Mouse (Mus musculus) hindbrain, embryonic 14.5 days (tissue): ENCODE results near the gene Smco1. TPM values are rescaled to one million over a fixed set of nuclear protein-coding genes. Genes with fewer than 3 reads are reported as not detected.
"Not testable (repeated sequence)": the region's sequence is repeated elsewhere in the genome, so short reads cannot be mapped to it uniquely, and the experiment has no call there.

Experiments used
- ATAC-seq: fragments of 200-750 bp; cut with Nextera tagmentation; 2 replicates; pipeline ENCODE4 v1.8.0; 2017; ENCODE audit warnings: moderate number of reproducible peaks, mild to moderate bottlenecking, moderate TSS enrichment, moderate library complexity; ENCODE audit not compliant: low FRiP score
- DNase-seq: peaks from one replicate; pipeline ENCODE4 v3.0.0-alpha.2; 2015; ENCODE audit warnings: low spot score
- H3K27ac ChIP-seq: fragments of 300-500 bp; sonication (generic); 2 replicates; pipeline ENCODE4 v1.5.1; 2014; ENCODE audit warnings: mild to moderate bottlenecking, moderate library complexity
- H3K27me3 ChIP-seq: fragments of 300-500 bp; sonication (generic); 2 replicates; pipeline ENCODE4 v1.6.1; 2014; ENCODE audit warnings: mild to moderate bottlenecking, low read length, mixed read lengths; ENCODE audit not compliant: control insufficient read depth, insufficient read depth
- H3K36me3 ChIP-seq: fragments of 300-500 bp; sonication (generic); replicated peaks from 2 replicates; pipeline ENCODE4 v1.6.1; 2014; ENCODE audit not compliant: control insufficient read depth, insufficient read depth
- H3K4me1 ChIP-seq: fragments of 300-500 bp; sonication (generic); replicated peaks from 2 replicates; pipeline ENCODE4 v1.6.1; 2014; ENCODE audit warnings: antibody characterized with exemption, low read length, mixed read lengths; ENCODE audit not compliant: control insufficient read depth, insufficient read depth
- H3K4me2 ChIP-seq: fragments of 300-500 bp; sonication (generic); replicated peaks from 2 replicates; pipeline ENCODE4 v1.6.1; 2014; ENCODE audit warnings: mild to moderate bottlenecking, moderate library complexity
- H3K4me3 ChIP-seq: fragments of 300-500 bp; sonication (generic); replicated peaks from 2 replicates; pipeline ENCODE4 v1.5.1; 2014; ENCODE audit warnings: mild to moderate bottlenecking, low read length
- H3K9ac ChIP-seq: fragments of 300-500 bp; sonication (generic); 2 replicates; pipeline ENCODE4 v1.6.1; 2014
- H3K9me3 ChIP-seq: fragments of 300-500 bp; sonication (generic); 2 replicates; pipeline ENCODE4 v1.6.1; 2016; ENCODE audit warnings: low read length; ENCODE audit not compliant: control insufficient read depth
- WGBS: fragments of 180-500 bp; shearing (Covaris S2); extraction: QIAGEN DNeasy Blood & Tissue Kit; methylation state at CpG from one replicate; pipeline ENCODE4 v1.1.7; 2014; 5-methylcytosine and 5-hydroxymethylcytosine counted together
- polyA plus RNA-seq: library from polyadenylated mRNA; unstranded; fragments of >200 nt; fragmentation: Nextera tagmentation; extraction: Ambion mirVana; gene quantifications from 2 replicates; pipeline ENCODE4 v1.2.1, GENCODE M21; 2014

The Smco1 gene
- polyA plus RNA-seq, 1 experiment from 2014 or later, result 0.19 TPM

GRCm38 (mm10) chr16:32264225-32264624 lies 7.0 kb upstream of the Smco1 start:
- WGBS, result 92% methylated on average over 2 of the region's 2 CpGs
- not testable (repeated sequence) for H3K4me1 ChIP-seq, H3K9ac ChIP-seq, H3K4me2 ChIP-seq, H3K27ac ChIP-seq, H3K4me3 ChIP-seq, H3K36me3 ChIP-seq, H3K9me3 ChIP-seq, H3K27me3 ChIP-seq, ATAC-seq, DNase-seq

DNA sequence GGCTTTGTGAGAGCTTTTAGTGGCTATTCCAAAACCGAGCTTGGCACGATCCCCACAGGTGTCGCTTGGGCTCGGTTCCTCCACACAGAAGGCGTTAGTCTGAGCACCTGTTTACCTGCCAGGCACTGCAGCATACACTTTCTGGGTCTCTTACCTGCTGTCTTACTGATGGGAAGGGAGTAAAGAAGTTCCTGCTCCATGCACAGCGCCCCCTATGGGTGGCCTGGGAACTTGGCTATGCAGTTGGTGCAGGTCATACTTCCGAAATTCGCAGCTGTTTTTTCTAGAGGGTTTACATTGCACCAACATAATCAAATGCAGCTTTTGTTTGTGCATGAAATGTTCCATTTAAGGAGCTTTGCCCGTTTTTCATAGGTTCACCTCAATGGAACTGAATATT lies 2.1 kb downstream of the Smco1 start:
- no peak for ATAC-seq
- Histone ChIP-seq H3K4me1 (peaks cover 6% of the 10 kb centered on the region), H3K27me3 (no peaks in the 10 kb centered on the region), H3K4me2 (no peak overlapping the region), H3K4me3 (no peak overlapping the region), H3K9me3 (no peaks in the 10 kb centered on the region), H3K27ac (no peak overlapping the region), H3K36me3 (no peaks in the 10 kb centered on the region), H3K9ac (no peak overlapping the region)
- 50% methylated on average over 9 of the region's 9 CpGs for WGBS
- DNase-seq, result no peak

DNA sequence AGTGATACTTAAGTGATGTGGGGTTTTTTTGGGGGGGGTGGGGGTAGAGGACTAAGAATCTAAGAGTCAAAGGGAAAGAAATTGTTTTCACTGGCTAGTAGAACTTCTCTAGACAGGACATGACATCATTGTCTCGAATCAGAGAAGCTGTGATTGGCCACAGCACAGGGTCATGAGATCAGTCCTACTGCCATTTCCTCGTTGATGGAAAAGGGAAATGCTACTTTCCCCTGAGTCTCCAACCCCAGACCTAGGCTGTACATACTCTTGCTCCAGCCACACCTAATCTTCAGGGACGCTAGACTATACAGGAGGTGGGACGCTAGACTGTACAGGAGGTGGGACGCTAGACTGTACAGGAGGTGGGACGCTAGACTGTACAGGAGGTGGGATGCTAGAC lies 3.8 kb downstream of the Smco1 start:
- no peak overlapping the region for H3K4me2 ChIP-seq
- H3K4me3 ChIP-seq, result no peak overlapping the region
- no peak for DNase-seq
- H3K9me3 ChIP-seq, result no peaks in the 10 kb centered on the region
- no peak overlapping the region for H3K27ac ChIP-seq
- peaks cover 22% of the 10 kb centered on the region for H3K4me1 ChIP-seq
- no peaks in the 10 kb centered on the region for H3K27me3 ChIP-seq
- no peak overlapping the region for H3K9ac ChIP-seq
- WGBS, result 89% methylated on average over 6 of the region's 6 CpGs
- H3K36me3 ChIP-seq, result no peaks in the 10 kb centered on the region
- no peak for ATAC-seq

- Histone ChIP-seq H3K4me2 (no peak overlapping the region), H3K9ac (no peak overlapping the region), H3K27me3 (no peaks in the 10 kb centered on the region), H3K4me3 (no peak overlapping the region), H3K9me3 (no peaks in the 10 kb centered on the region), H3K36me3 (no peaks in the 10 kb centered on the region), H3K27ac (no peak overlapping the region), H3K4me1 (peaks cover 25% of the 10 kb centered on the region)
- no peak for DNase-seq
- whole genome bisulfite sequencing, result 85% methylated on average over 1 of the region's 1 CpGs
- ATAC-seq, result no peak
These were observed 4.6 kb downstream of the Smco1 start for GRCm38 (mm10) chr16:32275830-32276229.

DNA sequence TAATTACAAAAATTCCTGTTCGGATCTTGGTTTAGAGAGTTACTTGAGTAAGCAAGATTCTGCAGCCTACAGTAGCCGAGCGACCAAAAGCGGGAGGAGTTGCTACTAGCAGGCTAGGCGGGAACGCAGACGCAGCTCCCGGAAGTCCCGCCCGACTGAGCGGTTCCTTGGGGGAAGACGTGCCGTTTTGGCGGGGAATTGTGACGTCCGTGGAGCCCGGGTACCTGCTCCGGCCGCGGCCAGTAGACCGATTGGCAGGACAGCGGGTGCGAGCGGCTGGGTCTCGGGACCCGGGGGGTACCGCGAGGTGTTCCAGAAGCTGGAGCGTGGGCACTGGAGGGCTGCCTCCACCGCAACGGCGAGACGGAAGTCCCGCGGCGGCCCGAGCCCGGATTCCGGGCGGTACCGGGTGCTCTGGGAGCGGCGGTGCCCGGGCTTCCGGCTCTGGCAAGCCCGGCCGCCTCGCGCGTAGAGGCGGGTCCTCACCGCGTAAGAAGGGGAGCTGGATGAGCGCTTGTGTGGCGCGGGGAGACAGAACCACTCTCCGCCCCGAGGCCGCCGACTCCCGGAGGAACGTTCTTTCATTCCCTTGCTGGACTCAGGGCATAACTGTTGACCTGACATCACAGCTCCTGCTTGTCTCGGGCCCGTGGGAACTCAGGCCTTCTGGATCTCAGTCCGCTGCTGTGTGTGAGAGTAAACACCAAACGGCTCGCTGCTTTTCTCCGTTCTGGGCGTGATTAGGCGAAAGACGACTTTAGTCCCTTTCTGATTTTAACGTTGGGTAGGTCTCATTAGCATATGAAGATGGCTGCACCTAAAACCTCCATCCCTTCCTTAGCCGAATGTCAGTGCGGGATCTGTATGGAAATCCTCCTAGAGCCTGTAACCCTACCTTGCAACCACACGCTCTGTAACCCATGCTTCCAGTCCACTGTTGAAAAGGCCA lies 6.3 kb downstream of the Smco1 start, which contains the start of gene Rnf168:
Rnf168 (plus strand) TSS at position 152 of the 949 bp plus-strand sequence.
- Histone ChIP-seq H3K9me3 (no peaks in the 10 kb centered on the region), H3K9ac (peak within 1 kb of the TSS; percentile 87), H3K4me1 (peaks cover 31% of the 10 kb centered on the region), H3K36me3 (peaks cover 2% of the 10 kb centered on the region; the same call in 1 of the 2 replicates), H3K27ac (peak within 1 kb of the TSS; percentile 94), H3K4me2 (peak within 1 kb of the TSS; percentile 60), H3K27me3 (no peaks in the 10 kb centered on the region), H3K4me3 (peak within 1 kb of the TSS; percentile 86)
- WGBS, result under 1% methylated on average over 72 of the region's 75 CpGs
- ATAC-seq, result peak; percentile 95
- peak; percentile 86 for DNase-seq

- peaks cover 31% of the 10 kb centered on the region for H3K4me1 ChIP-seq
- H3K4me2 ChIP-seq, result peak overlapping the region; percentile 60
- H3K9ac ChIP-seq, result peak overlapping the region; percentile 87
- H3K27me3 ChIP-seq, result no peaks in the 10 kb centered on the region
- peak overlapping the region; percentile 94; the same call in 1 of the 2 replicates for H3K27ac ChIP-seq
- no peaks in the 10 kb centered on the region for H3K9me3 ChIP-seq
- ATAC-seq (no peak), DNase-seq (peak; percentile 29)
- peak overlapping the region; percentile 86 for H3K4me3 ChIP-seq
- peaks cover 10% of the 10 kb centered on the region for H3K36me3 ChIP-seq
- 62% methylated on average over 7 of the region's 7 CpGs for WGBS
These were observed 7.1 kb downstream of the Smco1 start for GRCm38 (mm10) chr16:32278396-32278795.

DNA sequence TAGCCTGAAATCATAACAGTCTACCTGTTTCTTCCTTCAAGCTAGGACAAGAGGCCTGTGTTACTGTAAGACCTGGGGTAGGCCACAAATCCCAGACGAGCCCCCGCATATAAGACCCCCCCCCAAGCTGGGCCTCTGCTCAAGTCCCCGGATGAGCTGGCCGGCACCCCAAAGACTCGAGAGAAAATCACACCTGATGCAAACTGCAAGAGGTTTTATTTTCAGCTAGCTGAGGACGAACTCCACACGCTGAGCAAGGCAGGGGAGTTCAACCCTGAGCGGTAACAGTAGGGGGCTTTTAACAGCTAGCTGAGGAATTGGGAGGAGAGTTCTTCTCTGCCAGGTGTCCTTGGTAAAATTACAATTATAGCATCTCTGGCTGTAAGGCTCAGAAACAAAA lies 8.9 kb downstream of the Smco1 start:
- Histone ChIP-seq H3K4me2 (peak overlapping the region; percentile 60), H3K4me1 (peaks cover 31% of the 10 kb centered on the region), H3K4me3 (peak overlapping the region; percentile 86), H3K36me3 (peaks cover 28% of the 10 kb centered on the region), H3K9ac (peak overlapping the region; percentile 39; the same call in 1 of the 2 replicates), H3K27me3 (no peaks in the 10 kb centered on the region), H3K9me3 (no peaks in the 10 kb centered on the region), H3K27ac (no peak overlapping the region)
- ATAC-seq (no peak), DNase-seq (no peak)
- WGBS, result 89% methylated on average over 8 of the region's 8 CpGs

DNA sequence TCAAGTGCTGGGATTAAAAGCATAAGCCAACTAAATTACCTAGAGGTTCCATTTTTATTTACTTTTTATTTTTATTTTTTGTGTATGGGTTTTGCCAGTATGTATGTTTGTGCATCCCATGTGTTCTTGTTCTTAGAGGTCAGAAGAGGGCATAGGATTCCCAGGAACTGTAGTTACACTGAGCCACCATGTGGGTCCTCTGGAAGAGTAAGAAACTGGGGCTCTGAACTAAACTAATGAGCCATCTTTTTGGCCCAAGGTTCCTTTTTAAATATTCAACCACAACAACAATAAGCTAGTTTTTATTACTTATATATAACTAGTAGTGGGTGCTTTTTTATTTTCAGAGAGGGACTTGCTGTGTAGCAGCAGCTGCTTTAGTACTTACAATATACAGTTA lies 11.3 kb downstream of the Smco1 start:
- DNase-seq (no peak), ATAC-seq (no peak)
- Histone ChIP-seq H3K9me3 (no peaks in the 10 kb centered on the region), H3K9ac (no peak overlapping the region), H3K4me2 (no peak overlapping the region), H3K27me3 (no peaks in the 10 kb centered on the region), H3K27ac (no peak overlapping the region), H3K4me1 (peaks cover 25% of the 10 kb centered on the region), H3K4me3 (no peak overlapping the region), H3K36me3 (peaks cover 52% of the 10 kb centered on the region)

DNA sequence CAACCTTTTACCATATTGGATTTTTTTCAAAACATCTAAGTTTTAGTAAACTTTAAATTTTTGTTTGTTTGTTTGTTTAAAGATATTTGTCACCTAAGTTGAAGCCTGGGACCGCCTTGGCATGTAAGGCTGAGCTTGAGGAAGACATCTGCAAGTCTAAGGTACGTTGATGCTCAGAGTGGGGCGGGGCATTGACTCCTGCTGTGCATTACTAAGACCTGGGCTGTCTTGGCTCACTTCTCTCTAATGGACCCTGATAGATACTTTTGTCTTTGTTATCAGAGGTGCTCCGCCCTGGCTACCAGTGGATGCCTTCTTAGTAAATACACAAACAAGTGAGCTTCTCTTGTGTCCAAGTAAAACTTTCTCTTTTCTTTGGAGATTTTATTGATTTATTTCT lies 20.6 kb downstream of the Smco1 start:
- no peak overlapping the region for H3K27ac ChIP-seq
- H3K27me3 ChIP-seq, result no peaks in the 10 kb centered on the region
- no peaks in the 10 kb centered on the region for H3K9me3 ChIP-seq
- no peaks in the 10 kb centered on the region for H3K4me1 ChIP-seq
- H3K4me3 ChIP-seq, result no peak overlapping the region
- WGBS, result 95% methylated on average over 4 of the region's 4 CpGs
- H3K36me3 ChIP-seq, result peaks cover 61% of the 10 kb centered on the region
- no peak for ATAC-seq
- DNase-seq, result no peak
- H3K9ac ChIP-seq, result no peak overlapping the region
- no peak overlapping the region for H3K4me2 ChIP-seq
